Comparison of ENCODE assay signal across 21 mouse cellular contexts in genomic region chr17:79439182-79439581, GRCm38 (mm10).
"Had no signal": no experiment of that assay in that cellular context is flagged by ENCODE, and none has a peak within 500 bp of the region (broad histone marks: within the 10 kb centered on the region; RNA-seq: fewer than 3 reads in every experiment).

No protein-coding gene starts in this region.

- H3K27me3 ChIP-seq: lung, embryonic 15.5 days; midbrain, embryonic 12.5 days; neural tube, embryonic 13.5 days; neural tube, embryonic 15.5 days had no signal

- DNase-seq: liver, postnatal 0 days; lung, adult 2 months; lung, postnatal 14 days; lung, postnatal 4 days; midbrain, embryonic 14.5 days; retina, postnatal 1 day; right cerebral cortex, adult 18-20 months; right cerebral cortex, postnatal 25 days; right cerebral cortex, postnatal 4 days; spleen, adult 18-20 months; thymus, adult 18-20 months; thymus, postnatal 14 days; thymus, postnatal 36 days had no signal

- H3K9me3 ChIP-seq: lung, embryonic 15.5 days; midbrain, embryonic 10.5 days; midbrain, embryonic 12.5 days; neural tube, embryonic 13.5 days; neural tube, embryonic 15.5 days had no signal

- ATAC-seq: liver, postnatal 0 days; lung, postnatal 0 days; midbrain, embryonic 16.5 days had no signal

- H3K9ac ChIP-seq: liver, postnatal 0 days; lung, embryonic 15.5 days; midbrain, embryonic 12.5 days; neural tube, embryonic 13.5 days; neural tube, embryonic 15.5 days had no signal

- H3K27ac ChIP-seq: lung, embryonic 15.5 days; midbrain, embryonic 10.5 days; midbrain, embryonic 12.5 days; neural tube, embryonic 13.5 days; neural tube, embryonic 15.5 days had no signal

- H3K4me1 ChIP-seq: lung, embryonic 15.5 days; midbrain, embryonic 10.5 days; midbrain, embryonic 12.5 days; neural tube, embryonic 13.5 days; neural tube, embryonic 15.5 days had no signal

- H3K36me3 ChIP-seq: lung, embryonic 15.5 days; midbrain, embryonic 10.5 days; midbrain, embryonic 12.5 days; neural tube, embryonic 13.5 days; neural tube, embryonic 15.5 days had no signal

- H3K4me2 ChIP-seq: lung, embryonic 15.5 days; midbrain, embryonic 12.5 days; neural tube, embryonic 13.5 days; neural tube, embryonic 15.5 days had no signal

- H3K4me3 ChIP-seq: lung, embryonic 15.5 days; midbrain, embryonic 10.5 days; midbrain, embryonic 12.5 days; myocyte; neural tube, embryonic 13.5 days; neural tube, embryonic 15.5 days had no signal
